Mouse (Mus musculus) layer of hippocampus, postnatal 10 days (tissue): ENCODE measurements around the gene Cerkl. TPM values are rescaled to one million over a fixed set of nuclear protein-coding genes. Genes with fewer than 3 reads are reported as not detected.
A peak's percentile ranks its signal among the peaks of the same experiment; 100 is the strongest.

Experiments used
- DNase-seq, 2 experiments: peaks; one replicate each; pipeline ENCODE4 v3.0.0; 2021; ENCODE audit warnings: low spot score in 2 of 2
- long read RNA-seq: library from polyadenylated mRNA; stranded (forward); transcript quantifications from one replicate; pipeline ENCODE4 v2.0.0, GENCODE M21; 2023
- total RNA-seq, 2 experiments: library from RNA; stranded (reverse); gene quantifications; 2 replicates each; pipeline ENCODE4 v1.2.3; 2021

Cerkl gene
- total RNA-seq = 1 to 10 TPM; 3.4 to 4.7 TPM
- long read RNA-seq, partial matches to known transcripts = 0 of 1 reads
- long read RNA-seq, other reads (novel, unspliced or antisense) = 1 of 1 reads

- peak; percentile 74 to 82 for DNase-seq
Observed at GRCm38 (mm10) chr2:79456575-79457349, at the start of gene Cerkl, which contains the start of gene Neurod1. Gene Cerkl, minus strand, starts transcription at chr2:79456785. Gene Neurod1, minus strand, starts transcription at chr2:79456751.

GRCm38 (mm10) chr2:79498990-79499755 lies 42.6 kb upstream of the Cerkl start:
- peak; percentile 84 for DNase-seq

- no peak for DNase-seq
Observed at GRCm38 (mm10) chr2:79485127-79485526, 28.5 kb upstream of the Cerkl start.

GRCm38 (mm10) chr2:79482511-79482910 lies 25.9 kb upstream of the Cerkl start:
- DNase-seq = no peak

- DNase-seq = no peak
Observed at GRCm38 (mm10) chr2:79462411-79462810, 5.8 kb upstream of the Cerkl start.

- no peak for DNase-seq
Observed at GRCm38 (mm10) chr2:79461861-79462260, 5.3 kb upstream of the Cerkl start.

- DNase-seq = no peak
Observed at GRCm38 (mm10) chr2:79460586-79460985, 4.0 kb upstream of the Cerkl start.

GRCm38 (mm10) chr2:79460107-79460506 lies 3.5 kb upstream of the Cerkl start:
- DNase-seq = peak in 1 of 2 experiments; percentile 33

GRCm38 (mm10) chr2:79459061-79460045 lies 2.8 kb upstream of the Cerkl start:
- DNase-seq = peak; percentile 37 to 50

- no peak for DNase-seq
Observed at GRCm38 (mm10) chr2:79457932-79458331, 1.3 kb upstream of the Cerkl start.

- DNase-seq = no peak
Observed at GRCm38 (mm10) chr2:79457434-79457833, 849 bp upstream of the Cerkl start.

GRCm38 (mm10) chr2:79455646-79456045 lies 939 bp downstream of the Cerkl start:
- DNase-seq = no peak

- peak; percentile 52 to 62 for DNase-seq
Observed at GRCm38 (mm10) chr2:79454786-79455446, 1.7 kb downstream of the Cerkl start.

GRCm38 (mm10) chr2:79453901-79454781 lies 2.4 kb downstream of the Cerkl start:
- DNase-seq = peak; percentile 72 to 79

GRCm38 (mm10) chr2:79451438-79451837 lies 5.1 kb downstream of the Cerkl start:
- no peak for DNase-seq

- no peak for DNase-seq
Observed at GRCm38 (mm10) chr2:79450684-79451394, 5.7 kb downstream of the Cerkl start.

- no peak for DNase-seq
Observed at GRCm38 (mm10) chr2:79449371-79449770, 7.2 kb downstream of the Cerkl start.

- DNase-seq = no peak
Observed at GRCm38 (mm10) chr2:79447198-79447597, 9.4 kb downstream of the Cerkl start.
